In the genomic region with DNA sequence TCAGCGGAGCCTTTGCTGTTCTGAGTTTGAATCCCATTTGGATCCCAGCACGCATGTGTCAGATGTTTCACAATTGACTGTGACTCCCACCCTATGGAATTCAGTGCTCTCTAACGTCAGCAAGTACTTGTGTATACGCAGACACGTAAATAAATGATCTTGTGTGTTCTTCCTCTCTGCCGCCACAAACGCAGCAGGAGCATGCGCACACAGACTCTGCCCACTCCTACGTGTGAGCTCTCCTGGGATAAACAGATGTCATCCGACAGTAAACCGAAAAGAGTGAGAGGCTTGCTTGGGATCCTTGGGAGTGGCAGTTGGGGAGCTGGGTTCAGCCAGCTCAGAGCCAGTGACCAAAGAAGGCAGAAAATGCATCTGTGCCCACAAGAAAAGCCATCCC, we compare ENCODE assay signal across 24 mouse cellular contexts. TPM values are rescaled to one million over a fixed set of nuclear protein-coding genes. Genes with fewer than 3 reads are reported as not detected.
DNase-seq lines count a peak whose midpoint lies in the region; ATAC-seq and TF ChIP-seq lines count a peak whose summit lies in the region.
"Had no signal": no experiment of that assay in that cellular context is flagged by ENCODE, and none has a peak within 500 bp of the region (broad histone marks: within the 10 kb centered on the region; RNA-seq: fewer than 3 reads in every experiment).

No protein-coding gene starts in this region.

- 0 out of 2 replicates have a peak overlapping the region, but pooled peaks have one; percentile 3 for H3K9ac ChIP-seq in lung, embryonic 16.5 days (ENCODE audit: low read length)
- no peak overlapping the region for H3K9ac ChIP-seq in intestine, postnatal 0 days (ENCODE audit: low read depth, low read length)
- no peak overlapping the region for H3K9ac ChIP-seq in stomach, embryonic 14.5 days (replicated peaks; ENCODE audit: low read depth, low read length)
- no peak overlapping the region for H3K9ac ChIP-seq in hindbrain, embryonic 14.5 days
- H3K9ac ChIP-seq: heart, embryonic 12.5 days; hindbrain, embryonic 15.5 days; limb, embryonic 12.5 days; liver, embryonic 13.5 days; midbrain, embryonic 13.5 days; neural tube, embryonic 12.5 days had no signal

- no peaks in the 10 kb centered on the region for H3K9me3 ChIP-seq in lung, embryonic 16.5 days (ENCODE audit: control insufficient read depth, low read length)
- H3K9me3 ChIP-seq in intestine, postnatal 0 days (ENCODE audit: control insufficient read depth) = no peaks in the 10 kb centered on the region
- H3K9me3 ChIP-seq in stomach, embryonic 14.5 days (ENCODE audit: control insufficient read depth, low read depth, low read length) = no peaks in the 10 kb centered on the region
- H3K9me3 ChIP-seq in hindbrain, embryonic 14.5 days (ENCODE audit: control insufficient read depth, low read length) = no peaks in the 10 kb centered on the region
- H3K9me3 ChIP-seq: forebrain, embryonic 10.5 days; heart, embryonic 12.5 days; hindbrain, embryonic 15.5 days; limb, embryonic 12.5 days; liver, embryonic 13.5 days; midbrain, embryonic 13.5 days; neural tube, embryonic 12.5 days had no signal

- no peaks in the 10 kb centered on the region for H3K27me3 ChIP-seq in lung, embryonic 16.5 days (ENCODE audit: control insufficient read depth, insufficient read depth, low read depth, low read length)
- no peaks in the 10 kb centered on the region for H3K27me3 ChIP-seq in intestine, postnatal 0 days (replicated peaks; ENCODE audit: control insufficient read depth, insufficient read depth, low read length)
- H3K27me3 ChIP-seq in stomach, embryonic 14.5 days (ENCODE audit: control insufficient read depth, insufficient read depth, low read length) = no peaks in the 10 kb centered on the region
- H3K27me3 ChIP-seq in hindbrain, embryonic 14.5 days (ENCODE audit: control insufficient read depth, insufficient read depth, low read length) = no peaks in the 10 kb centered on the region
- H3K27me3 ChIP-seq: heart, embryonic 12.5 days; hindbrain, embryonic 15.5 days; limb, embryonic 12.5 days; midbrain, embryonic 13.5 days; neural tube, embryonic 12.5 days had no signal

- ATAC-seq in lung, embryonic 16.5 days (ENCODE audit: low read depth) = peak; percentile 79
- ATAC-seq in intestine, postnatal 0 days = peak; percentile 20; the same call in 1 of the 2 replicates
- ATAC-seq in stomach, embryonic 14.5 days (ENCODE audit: insufficient number of reproducible peaks, insufficient read depth, low FRiP score, low read depth) = 0 out of 2 replicates have a peak, but pooled peaks have one; percentile 16
- ATAC-seq in hindbrain, embryonic 14.5 days (ENCODE audit: low FRiP score) = no peak
- ATAC-seq: activated CD4-positive, CD25-positive, alpha-beta regulatory T cell, adult 4 months; midbrain, embryonic 13.5 days had no signal

- no peak for TF ChIP-seq CTCF in intestine, postnatal 0 days (IDR thresholded peaks at IDR 0.05; ENCODE audit: low read depth)

- no peaks in the 10 kb centered on the region for H3K36me3 ChIP-seq in lung, embryonic 16.5 days (ENCODE audit: control insufficient read depth, insufficient read depth, low read length)
- H3K36me3 ChIP-seq in intestine, postnatal 0 days (ENCODE audit: control insufficient read depth, insufficient read depth) = no peaks in the 10 kb centered on the region
- no peaks in the 10 kb centered on the region for H3K36me3 ChIP-seq in stomach, embryonic 14.5 days (ENCODE audit: control insufficient read depth, insufficient read depth, low read length)
- no peaks in the 10 kb centered on the region for H3K36me3 ChIP-seq in hindbrain, embryonic 14.5 days (replicated peaks; ENCODE audit: control insufficient read depth, insufficient read depth)
- H3K36me3 ChIP-seq: forebrain, embryonic 10.5 days; heart, embryonic 12.5 days; hindbrain, embryonic 15.5 days; limb, embryonic 12.5 days; liver, embryonic 13.5 days; midbrain, embryonic 13.5 days; neural tube, embryonic 12.5 days had no signal

- H3K4me1 ChIP-seq in lung, embryonic 16.5 days (replicated peaks; ENCODE audit: control insufficient read depth, insufficient read depth, low read length) = 0 out of 2 replicates have a peak, but pooled peaks cover 5% of the 10 kb centered on the region
- H3K4me1 ChIP-seq in intestine, postnatal 0 days (replicated peaks; ENCODE audit: control insufficient read depth, insufficient read depth, low read length) = no peaks in the 10 kb centered on the region
- H3K4me1 ChIP-seq in stomach, embryonic 14.5 days (ENCODE audit: control insufficient read depth, insufficient read depth, low read length) = no peaks in the 10 kb centered on the region
- H3K4me1 ChIP-seq in hindbrain, embryonic 14.5 days (replicated peaks; ENCODE audit: control insufficient read depth, insufficient read depth, low read length) = no peaks in the 10 kb centered on the region
- H3K4me1 ChIP-seq: forebrain, embryonic 10.5 days; heart, embryonic 12.5 days; hindbrain, embryonic 15.5 days; limb, embryonic 12.5 days; liver, embryonic 13.5 days; midbrain, embryonic 13.5 days; neural tube, embryonic 12.5 days had no signal

- H3K4me2 ChIP-seq in lung, embryonic 16.5 days (ENCODE audit: low read depth, low read length) = peak overlapping the region; percentile 27
- no peak overlapping the region for H3K4me2 ChIP-seq in intestine, postnatal 0 days (replicated peaks; ENCODE audit: low read depth)
- H3K4me2 ChIP-seq in stomach, embryonic 14.5 days (replicated peaks; ENCODE audit: low read depth, low read length) = no peak overlapping the region
- H3K4me2 ChIP-seq in hindbrain, embryonic 14.5 days (replicated peaks) = no peak overlapping the region
- H3K4me2 ChIP-seq: heart, embryonic 12.5 days; hindbrain, embryonic 15.5 days; limb, embryonic 12.5 days; liver, embryonic 13.5 days; midbrain, embryonic 13.5 days; neural tube, embryonic 12.5 days had no signal

- 24% methylated on average over 11 of the region's 11 CpGs for WGBS in lung, embryonic 16.5 days
- WGBS in intestine, postnatal 0 days = 47% methylated on average over 11 of the region's 11 CpGs
- WGBS in stomach, embryonic 14.5 days = 26% methylated on average over 11 of the region's 11 CpGs
- WGBS in hindbrain, embryonic 14.5 days = 78% methylated on average over 11 of the region's 11 CpGs

- H3K4me3 ChIP-seq in lung, embryonic 16.5 days (ENCODE audit: low read length) = peak overlapping the region; percentile 8; the same call in 1 of the 2 replicates
- H3K4me3 ChIP-seq in intestine, postnatal 0 days (ENCODE audit: low read depth, low read length) = no peak overlapping the region
- no peak overlapping the region for H3K4me3 ChIP-seq in stomach, embryonic 14.5 days (ENCODE audit: low read depth, low read length)
- H3K4me3 ChIP-seq in hindbrain, embryonic 14.5 days (replicated peaks; ENCODE audit: low read length) = no peak overlapping the region
- H3K4me3 ChIP-seq: forebrain, embryonic 10.5 days; gastrocnemius, adult 2 months; heart, embryonic 12.5 days; hindbrain, embryonic 15.5 days; left cerebral cortex, adult 2 months; limb, embryonic 12.5 days; liver, embryonic 13.5 days; midbrain, embryonic 13.5 days; neural tube, embryonic 12.5 days had no signal

- H3K27ac ChIP-seq in lung, embryonic 16.5 days (ENCODE audit: low read length) = peak overlapping the region; percentile 54; the same call in 1 of the 2 replicates
- H3K27ac ChIP-seq in intestine, postnatal 0 days (ENCODE audit: low read depth, low read length) = peak overlapping the region; percentile 8; the same call in 1 of the 2 replicates
- peak overlapping the region; percentile 69 for H3K27ac ChIP-seq in stomach, embryonic 14.5 days (ENCODE audit: low read length)
- H3K27ac ChIP-seq in hindbrain, embryonic 14.5 days = no peak overlapping the region
- H3K27ac ChIP-seq: forebrain, embryonic 10.5 days; gastrocnemius, adult 2 months; hindbrain, embryonic 15.5 days; left cerebral cortex, adult 2 months; limb, embryonic 12.5 days; liver, embryonic 13.5 days; midbrain, embryonic 13.5 days; neural tube, embryonic 12.5 days had no signal

- no peak for DNase-seq in lung, postnatal 25 days (ENCODE audit: low spot score)
- DNase-seq in hindbrain, embryonic 14.5 days (ENCODE audit: low spot score) = no peak
- DNase-seq in ovary, postnatal 14 days (ENCODE audit: low spot score) = no peak
- no peak for DNase-seq in kidney, postnatal 10 days
- DNase-seq: adrenal gland, postnatal 10 days; cerebellum, adult 11 months; cerebellum, postnatal 25 days; embryo, embryonic 11 days; gastrocnemius, adult 2 months; kidney, adult 18-20 months; kidney, postnatal 25 days; liver, embryonic 13.5 days; thymus, adult 2 months had no signal

RNA-seq across cellular contexts. Expression of a gene that starts 29.7 kb away (rescaled TPM):
- 2.3 and 3.0 TPM in 2 replicates for polyA plus RNA-seq in lung, embryonic 16.5 days (2015; fragmentation: Nextera tagmentation; extraction: Ambion mirVana)
- 8.1 and 8.6 TPM in 2 replicates for polyA plus RNA-seq in intestine, postnatal 0 days (2015; fragmentation: Nextera tagmentation; extraction: Ambion mirVana)
- 9.6 and 13.4 TPM in 2 replicates for polyA plus RNA-seq in stomach, embryonic 14.5 days (2014; fragmentation: Nextera tagmentation; extraction: Ambion mirVana)
- polyA plus RNA-seq in hindbrain, embryonic 14.5 days (2014; fragmentation: Nextera tagmentation; extraction: Ambion mirVana) = 2.3 and 4.2 TPM in 2 replicates
- polyA plus RNA-seq: activated CD4-positive, CD25-positive, alpha-beta regulatory T cell, adult 4 months had no signal
